29 mouse cellular contexts compared by ENCODE assay signal in the genomic region with DNA sequence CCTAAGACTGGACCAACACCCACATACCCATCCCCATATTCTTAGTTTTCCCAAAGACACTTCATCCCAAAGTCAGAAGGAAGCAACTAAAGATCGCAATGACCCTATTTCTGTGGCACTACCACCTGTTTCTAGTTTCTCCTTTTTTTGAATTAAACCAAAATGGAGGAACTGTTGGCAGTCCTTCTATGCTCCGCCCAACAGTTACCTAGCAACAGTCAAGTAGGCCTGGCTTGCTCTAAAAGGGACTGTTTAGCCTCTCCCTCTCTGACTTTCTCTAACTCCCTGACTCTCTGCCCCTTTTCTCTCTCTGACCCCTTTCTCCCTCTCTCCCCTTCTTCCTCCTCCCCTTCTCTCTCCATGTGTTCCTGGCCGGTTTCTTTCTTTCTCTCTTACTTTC. TPM values are rescaled to one million over a fixed set of nuclear protein-coding genes. Genes with fewer than 3 reads are reported as not detected.
"Had no signal": no experiment of that assay in that cellular context is flagged by ENCODE, and none has a peak within 500 bp of the region (broad histone marks: within the 10 kb centered on the region; RNA-seq: fewer than 3 reads in every experiment).

No protein-coding gene starts in this region.

- H3K36me3 ChIP-seq: limb, embryonic 12.5 days; limb, embryonic 15.5 days; liver, embryonic 15.5 days; lung, embryonic 15.5 days; midbrain, embryonic 10.5 days; neural tube, embryonic 12.5 days; neural tube, embryonic 15.5 days had no signal

- H3K4me1 ChIP-seq: limb, embryonic 12.5 days; limb, embryonic 15.5 days; lung, embryonic 15.5 days; neural tube, embryonic 12.5 days; neural tube, embryonic 15.5 days had no signal

- H3K4me2 ChIP-seq: limb, embryonic 12.5 days; limb, embryonic 15.5 days; liver, embryonic 11.5 days; liver, embryonic 15.5 days; lung, embryonic 15.5 days; neural tube, embryonic 12.5 days; neural tube, embryonic 15.5 days had no signal

- H3K9me3 ChIP-seq: limb, embryonic 12.5 days; limb, embryonic 15.5 days; liver, embryonic 15.5 days; lung, embryonic 15.5 days; megakaryocyte, embryonic 14.5 days; midbrain, embryonic 10.5 days; neural tube, embryonic 12.5 days; neural tube, embryonic 15.5 days had no signal

- DNase-seq: kidney, adult 9 months; kidney, postnatal 14 days; kidney, postnatal 4 days; left cerebral cortex, postnatal 4 days; lung, adult 18-20 months; lung, postnatal 10 days; lung, postnatal 36 days; midbrain, embryonic 14.5 days; right cerebral cortex, adult 18-20 months; right cerebral cortex, postnatal 14 days; right cerebral cortex, postnatal 4 days; thymus, adult 2 months; thymus, postnatal 14 days had no signal

- H3K9ac ChIP-seq: limb, embryonic 12.5 days; limb, embryonic 15.5 days; liver, embryonic 15.5 days; lung, embryonic 15.5 days; neural tube, embryonic 12.5 days; neural tube, embryonic 15.5 days had no signal

- H3K27ac ChIP-seq: limb, embryonic 12.5 days; limb, embryonic 15.5 days; liver, embryonic 15.5 days; lung, embryonic 15.5 days; midbrain, embryonic 10.5 days; neural tube, embryonic 12.5 days; neural tube, embryonic 15.5 days; stomach, postnatal 0 days had no signal

- H3K4me3 ChIP-seq: limb, embryonic 12.5 days; limb, embryonic 15.5 days; liver, embryonic 15.5 days; lung, embryonic 15.5 days; megakaryocyte, embryonic 14.5 days; midbrain, embryonic 10.5 days; neural tube, embryonic 12.5 days; neural tube, embryonic 15.5 days had no signal

- H3K27me3 ChIP-seq: limb, embryonic 12.5 days; lung, embryonic 15.5 days; neural tube, embryonic 12.5 days; neural tube, embryonic 15.5 days had no signal

RNA-seq across cellular contexts. Expression of a gene that starts 8.7 kb away (rescaled TPM):
- total RNA-seq: layer of hippocampus, adult 18-20 months; layer of hippocampus, postnatal 14 days; left cerebral cortex, adult 8-10 months; left cerebral cortex, postnatal 14 days; left cerebral cortex, postnatal 4 days had no signal
- polyA plus RNA-seq: kidney, embryonic 16.5 days; limb, embryonic 12.5 days; limb, embryonic 15.5 days; liver, embryonic 11.5 days; liver, embryonic 15.5 days; lung, embryonic 15.5 days; midbrain, embryonic 10.5 days; midbrain, embryonic 14.5 days; neural tube, embryonic 12.5 days; neural tube, embryonic 15.5 days; stomach, embryonic 14.5 days; stomach, postnatal 0 days; thymus, adult 2 months had no signal

RNA-seq across cellular contexts. Expression of a gene that starts 24.9 kb away (rescaled TPM):
- polyA plus RNA-seq: kidney, embryonic 16.5 days; limb, embryonic 12.5 days; limb, embryonic 15.5 days; liver, embryonic 15.5 days; lung, embryonic 15.5 days; midbrain, embryonic 14.5 days; neural tube, embryonic 12.5 days; stomach, postnatal 0 days had no signal

RNA-seq across cellular contexts. Expression of a gene that starts 26.8 kb away (rescaled TPM):
- total RNA-seq: layer of hippocampus, adult 18-20 months; left cerebral cortex, postnatal 14 days; left cerebral cortex, postnatal 4 days had no signal
- polyA plus RNA-seq: kidney, embryonic 16.5 days; limb, embryonic 12.5 days; limb, embryonic 15.5 days; liver, embryonic 11.5 days; lung, embryonic 15.5 days; midbrain, embryonic 10.5 days; midbrain, embryonic 14.5 days; neural tube, embryonic 12.5 days; neural tube, embryonic 15.5 days; stomach, embryonic 14.5 days; stomach, postnatal 0 days had no signal

RNA-seq across cellular contexts. Expression of a gene that starts 46.3 kb away (rescaled TPM):
- total RNA-seq: layer of hippocampus, adult 18-20 months; layer of hippocampus, postnatal 14 days; left cerebral cortex, adult 8-10 months had no signal
- polyA plus RNA-seq: kidney, embryonic 16.5 days; limb, embryonic 12.5 days; limb, embryonic 15.5 days; liver, embryonic 11.5 days; liver, embryonic 15.5 days; lung, embryonic 15.5 days; midbrain, embryonic 10.5 days; midbrain, embryonic 14.5 days; neural tube, embryonic 12.5 days; neural tube, embryonic 15.5 days; stomach, embryonic 14.5 days; stomach, postnatal 0 days had no signal
